Mouse (Mus musculus): ENCODE results near the gene Gzmk.

The Gzmk gene

GRCm38 (mm10) chr13:113202184-113202583, 23.5 kb downstream of the Gzmk start:
- no peak for DNase-seq (ENCODE audit: low read depth)

GRCm38 (mm10) chr13:113201631-113202030, 24.1 kb downstream of the Gzmk start:
- DNase-seq (ENCODE audit: low read depth): no peak

- DNase-seq (ENCODE audit: low read depth): peak; percentile 44
These were observed 25.0 kb downstream of the Gzmk start for GRCm38 (mm10) chr13:113200726-113201125.

GRCm38 (mm10) chr13:113199331-113199730, 26.4 kb downstream of the Gzmk start:
- DNase-seq (ENCODE audit: low read depth): no peak

GRCm38 (mm10) chr13:113197872-113198502, 27.7 kb downstream of the Gzmk start:
- no peak for DNase-seq (ENCODE audit: low read depth)

- DNase-seq (ENCODE audit: low read depth): no peak
These were observed 28.7 kb downstream of the Gzmk start for GRCm38 (mm10) chr13:113196808-113197674.

- DNase-seq (ENCODE audit: low read depth): no peak
These were observed 42.0 kb downstream of the Gzmk start for GRCm38 (mm10) chr13:113183720-113184119.

- DNase-seq (ENCODE audit: low read depth): no peak
These were observed 42.4 kb downstream of the Gzmk start for GRCm38 (mm10) chr13:113183310-113183709.

- DNase-seq (ENCODE audit: low read depth): no peak
These were observed 51.5 kb downstream of the Gzmk start for GRCm38 (mm10) chr13:113174162-113174561.

- peak; percentile 5 for DNase-seq (ENCODE audit: low read depth)
These were observed 55.5 kb downstream of the Gzmk start for GRCm38 (mm10) chr13:113170256-113170655.

GRCm38 (mm10) chr13:113168018-113168534, 57.6 kb downstream of the Gzmk start:
- no peak for DNase-seq (ENCODE audit: low read depth)

GRCm38 (mm10) chr13:113164252-113165005, 61.3 kb downstream of the Gzmk start:
- no peak for DNase-seq (ENCODE audit: low read depth)

GRCm38 (mm10) chr13:113151556-113151955, 74.2 kb downstream of the Gzmk start:
- no peak for DNase-seq (ENCODE audit: low read depth)

GRCm38 (mm10) chr13:113139597-113139996, 86.1 kb downstream of the Gzmk start:
- peak; percentile 10 for DNase-seq (ENCODE audit: low read depth)

GRCm38 (mm10) chr13:113129974-113130373, 95.7 kb downstream of the Gzmk start:
- no peak for DNase-seq (ENCODE audit: low read depth)
